Mouse (Mus musculus) liver, embryonic 16.5 days (tissue): ENCODE data around the gene Arl6ip4. TPM values are rescaled to one million over a fixed set of nuclear protein-coding genes. Genes with fewer than 3 reads are reported as not detected.
A peak's percentile ranks its signal among the peaks of the same experiment; 100 is the strongest.

ENCODE experiments used
- ATAC-seq: fragments of 200-750 bp; cut with Nextera tagmentation; 2 replicates; pipeline ENCODE4 v1.8.0; 2017; ENCODE audit warnings: low read depth, mild to moderate bottlenecking, moderate number of reproducible peaks, moderate library complexity
- H3K27ac ChIP-seq: fragments of 300-500 bp; sonication (generic); 2 replicates; pipeline ENCODE4 v1.5.1; 2014; ENCODE audit warnings: mild to moderate bottlenecking, low read length
- H3K27me3 ChIP-seq: fragments of 300-500 bp; sonication (generic); 2 replicates; pipeline ENCODE4 v1.6.1; 2014; ENCODE audit warnings: low read depth, low read length, mixed read lengths; ENCODE audit not compliant: control insufficient read depth, insufficient read depth
- H3K36me3 ChIP-seq: fragments of 300-500 bp; sonication (generic); 2 replicates; pipeline ENCODE4 v1.6.1; 2014; ENCODE audit warnings: mild to moderate bottlenecking; ENCODE audit not compliant: control insufficient read depth, insufficient read depth
- H3K4me1 ChIP-seq: fragments of 300-500 bp; sonication (generic); 2 replicates; pipeline ENCODE4 v1.6.1; 2014; ENCODE audit warnings: low read depth, low read length, mixed read lengths; ENCODE audit not compliant: control insufficient read depth
- H3K4me2 ChIP-seq: fragments of 300-500 bp; sonication (generic); 2 replicates; pipeline ENCODE4 v1.6.1; 2014; ENCODE audit warnings: low read depth, low read length, mixed read lengths
- H3K4me3 ChIP-seq: fragments of 300-500 bp; sonication (generic); 2 replicates; pipeline ENCODE4 v1.5.1; 2014; ENCODE audit warnings: low read depth, mild to moderate bottlenecking, low read length
- H3K9ac ChIP-seq: fragments of 300-500 bp; sonication (generic); 2 replicates; pipeline ENCODE4 v1.6.1; 2014; ENCODE audit warnings: low read depth, low read length
- H3K9me3 ChIP-seq: fragments of 300-500 bp; sonication (generic); replicated peaks from 2 replicates; pipeline ENCODE4 v1.6.1; 2016; ENCODE audit warnings: low read length; ENCODE audit not compliant: control insufficient read depth
- WGBS: fragments of 180-500 bp; shearing (Covaris S2); extraction: QIAGEN DNeasy Blood & Tissue Kit; methylation state at CpG from one replicate; pipeline ENCODE4 v1.1.7; 2014; ENCODE audit not compliant: insufficient replicate concordance; 5-methylcytosine and 5-hydroxymethylcytosine counted together
- polyA plus RNA-seq: library from polyadenylated mRNA; unstranded; fragments of >200 nt; fragmentation: Nextera tagmentation; extraction: Ambion mirVana; gene quantifications from 2 replicates; pipeline ENCODE4 v1.2.1, GENCODE M21; 2015

The Arl6ip4 gene
- polyA plus RNA-seq, 1 experiment from 2014 or later: 46.9 TPM

DNA sequence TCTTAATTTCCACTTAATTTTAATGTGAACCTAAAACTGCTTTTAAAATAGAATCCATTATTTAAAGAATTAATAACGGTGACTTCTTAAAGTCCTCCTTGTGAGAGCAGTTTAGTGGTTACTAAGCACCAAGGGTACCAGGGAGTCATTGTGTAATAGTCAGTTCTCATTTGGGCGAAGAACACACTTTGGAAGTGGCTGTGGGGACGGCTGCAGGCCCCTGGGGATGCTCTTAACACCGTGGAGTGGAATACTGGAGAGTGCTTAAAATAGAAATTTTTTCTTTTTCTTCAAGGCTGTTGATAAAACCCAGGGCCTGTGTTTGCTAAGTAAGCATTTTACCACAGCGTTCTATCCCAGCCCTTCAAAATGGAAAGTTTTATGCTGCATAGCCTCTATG lies 40.1 kb downstream of the Arl6ip4 start:
- Histone ChIP-seq H3K9me3 (no peaks in the 10 kb centered on the region), H3K4me3 (no peak overlapping the region), H3K4me1 (no peaks in the 10 kb centered on the region), H3K4me2 (no peak overlapping the region), H3K27ac (no peak overlapping the region), H3K36me3 (no peaks in the 10 kb centered on the region), H3K9ac (no peak overlapping the region), H3K27me3 (no peaks in the 10 kb centered on the region)
- WGBS: 70% methylated on average over 5 of the region's 5 CpGs
- ATAC-seq: no peak

DNA sequence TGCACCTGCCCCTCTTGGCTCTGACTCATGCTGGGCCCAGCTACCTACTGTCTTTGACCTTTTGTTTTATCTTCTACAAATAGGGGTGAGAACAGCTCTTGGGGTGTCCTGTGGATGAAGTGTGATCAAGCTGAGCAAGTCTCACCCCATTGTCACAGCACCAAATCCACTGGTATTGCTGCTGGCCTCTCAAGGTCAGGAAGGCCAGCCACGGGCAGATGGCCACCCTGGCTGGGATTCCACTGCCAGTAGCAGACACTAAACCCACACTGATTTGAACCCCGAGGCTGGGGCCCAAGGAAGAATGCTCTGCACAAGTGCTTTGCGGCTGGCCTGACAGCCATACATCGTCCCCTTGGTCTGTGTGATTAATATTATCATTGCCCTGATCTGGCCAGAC lies 42.4 kb downstream of the Arl6ip4 start:
- no peak for ATAC-seq
- no peak overlapping the region for H3K27ac ChIP-seq
- no peaks in the 10 kb centered on the region for H3K9me3 ChIP-seq
- no peak overlapping the region for H3K9ac ChIP-seq
- WGBS: 58% methylated on average over 4 of the region's 4 CpGs
- H3K27me3 ChIP-seq: no peaks in the 10 kb centered on the region
- no peaks in the 10 kb centered on the region for H3K36me3 ChIP-seq
- no peak overlapping the region for H3K4me2 ChIP-seq
- peaks cover 4% of the 10 kb centered on the region for H3K4me1 ChIP-seq
- no peak overlapping the region for H3K4me3 ChIP-seq

DNA sequence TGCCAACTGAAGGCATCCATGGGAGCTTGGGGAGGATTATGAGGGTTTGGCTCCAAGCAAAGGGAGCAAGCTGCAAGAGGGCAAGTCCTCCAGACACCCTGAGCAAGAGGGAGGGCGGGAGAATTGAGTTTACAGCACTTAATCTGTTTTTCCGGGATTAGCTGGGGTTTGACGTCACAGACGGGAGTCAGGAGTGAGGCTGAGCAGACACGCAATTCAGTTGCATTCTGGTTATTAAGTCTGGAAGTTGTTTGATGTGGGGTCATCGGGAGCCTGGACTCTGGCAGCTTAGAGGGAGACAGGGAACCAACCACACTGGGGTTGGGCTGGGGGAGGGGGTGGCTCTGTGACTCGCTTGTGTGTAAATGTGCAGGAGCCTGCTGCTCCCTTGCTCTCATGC lies 43.6 kb downstream of the Arl6ip4 start:
- Histone ChIP-seq H3K4me3 (no peak overlapping the region), H3K36me3 (no peaks in the 10 kb centered on the region), H3K4me1 (peaks cover 4% of the 10 kb centered on the region), H3K4me2 (no peak overlapping the region), H3K27ac (no peak overlapping the region), H3K27me3 (no peaks in the 10 kb centered on the region), H3K9me3 (no peaks in the 10 kb centered on the region), H3K9ac (no peak overlapping the region)
- ATAC-seq: no peak
- 69% methylated on average over 7 of the region's 7 CpGs for WGBS

DNA sequence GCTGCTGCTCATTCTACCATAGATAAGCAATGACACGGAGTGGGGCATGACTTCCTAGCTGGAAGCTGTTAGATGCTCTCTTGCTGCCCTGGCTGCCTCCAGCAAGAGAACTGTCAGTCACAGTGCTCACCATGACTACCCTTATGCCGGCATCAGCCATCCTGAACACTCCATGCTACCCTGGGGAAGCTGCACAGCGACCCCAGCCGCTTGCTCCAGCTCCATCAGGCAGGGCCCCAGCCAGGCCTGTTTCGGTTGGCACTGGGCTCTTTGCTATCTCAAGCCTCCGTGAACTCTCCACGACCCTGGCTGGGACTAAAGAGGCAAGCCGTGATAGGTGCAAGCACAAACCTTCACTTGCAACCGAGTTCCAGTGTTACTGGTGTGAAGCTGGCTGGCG lies 45.9 kb downstream of the Arl6ip4 start:
- Histone ChIP-seq H3K36me3 (no peaks in the 10 kb centered on the region), H3K27me3 (no peaks in the 10 kb centered on the region), H3K9me3 (no peaks in the 10 kb centered on the region), H3K4me2 (no peak overlapping the region), H3K4me3 (no peak overlapping the region), H3K4me1 (peaks cover 12% of the 10 kb centered on the region), H3K27ac (no peak overlapping the region), H3K9ac (no peak overlapping the region)
- no peak for ATAC-seq
- 56% methylated on average over 10 of the region's 10 CpGs for WGBS

DNA sequence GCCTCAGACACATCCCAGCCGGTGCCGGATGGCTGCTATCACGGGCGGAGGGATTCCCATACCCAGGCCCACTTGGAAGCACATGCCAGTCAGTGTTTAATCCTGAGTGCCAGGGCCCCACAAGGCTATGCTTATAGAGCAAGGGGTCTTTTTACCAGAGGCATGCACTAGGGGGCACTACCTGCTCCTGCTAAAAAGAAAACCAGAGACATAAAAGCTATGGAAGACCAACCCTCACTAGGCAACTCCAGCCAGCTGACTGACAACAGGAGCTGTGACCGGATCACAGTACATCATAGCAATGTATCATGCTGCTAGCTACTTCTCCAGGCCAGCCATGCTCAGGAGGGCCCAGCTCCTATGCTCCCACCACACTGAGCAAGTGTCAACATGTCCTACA lies 46.7 kb downstream of the Arl6ip4 start:
- Histone ChIP-seq H3K27ac (no peak overlapping the region), H3K9ac (no peak overlapping the region), H3K9me3 (no peaks in the 10 kb centered on the region), H3K36me3 (no peaks in the 10 kb centered on the region), H3K4me1 (peaks cover 12% of the 10 kb centered on the region), H3K27me3 (no peaks in the 10 kb centered on the region), H3K4me2 (no peak overlapping the region), H3K4me3 (no peak overlapping the region)
- 54% methylated on average over 5 of the region's 5 CpGs for WGBS
- ATAC-seq: no peak

DNA sequence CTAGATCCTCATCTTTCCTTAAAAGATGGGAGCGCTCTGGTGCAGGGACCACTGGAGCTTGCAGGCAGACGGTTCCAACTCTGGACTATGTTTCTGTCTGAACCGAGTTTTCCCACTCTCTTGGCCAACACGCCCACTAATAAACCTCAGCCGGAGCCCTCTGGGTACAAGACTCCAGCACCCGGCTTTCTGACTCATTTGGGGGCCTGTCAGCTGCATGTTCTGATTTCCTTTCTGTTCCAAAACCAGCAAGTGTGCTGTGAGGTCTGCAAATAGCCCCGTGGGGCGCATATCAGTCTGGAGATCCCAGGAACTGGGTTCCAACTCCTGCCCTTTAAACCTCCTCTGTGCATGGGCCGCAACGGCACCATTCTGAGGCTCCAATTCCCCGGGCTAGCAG lies 47.6 kb downstream of the Arl6ip4 start:
- Histone ChIP-seq H3K9ac (no peak overlapping the region), H3K9me3 (no peaks in the 10 kb centered on the region), H3K4me3 (no peak overlapping the region), H3K27me3 (no peaks in the 10 kb centered on the region), H3K36me3 (no peaks in the 10 kb centered on the region), H3K27ac (no peak overlapping the region), H3K4me1 (peaks cover 12% of the 10 kb centered on the region), H3K4me2 (no peak overlapping the region)
- no peak for ATAC-seq
- 73% methylated on average over 11 of the region's 11 CpGs for WGBS

DNA sequence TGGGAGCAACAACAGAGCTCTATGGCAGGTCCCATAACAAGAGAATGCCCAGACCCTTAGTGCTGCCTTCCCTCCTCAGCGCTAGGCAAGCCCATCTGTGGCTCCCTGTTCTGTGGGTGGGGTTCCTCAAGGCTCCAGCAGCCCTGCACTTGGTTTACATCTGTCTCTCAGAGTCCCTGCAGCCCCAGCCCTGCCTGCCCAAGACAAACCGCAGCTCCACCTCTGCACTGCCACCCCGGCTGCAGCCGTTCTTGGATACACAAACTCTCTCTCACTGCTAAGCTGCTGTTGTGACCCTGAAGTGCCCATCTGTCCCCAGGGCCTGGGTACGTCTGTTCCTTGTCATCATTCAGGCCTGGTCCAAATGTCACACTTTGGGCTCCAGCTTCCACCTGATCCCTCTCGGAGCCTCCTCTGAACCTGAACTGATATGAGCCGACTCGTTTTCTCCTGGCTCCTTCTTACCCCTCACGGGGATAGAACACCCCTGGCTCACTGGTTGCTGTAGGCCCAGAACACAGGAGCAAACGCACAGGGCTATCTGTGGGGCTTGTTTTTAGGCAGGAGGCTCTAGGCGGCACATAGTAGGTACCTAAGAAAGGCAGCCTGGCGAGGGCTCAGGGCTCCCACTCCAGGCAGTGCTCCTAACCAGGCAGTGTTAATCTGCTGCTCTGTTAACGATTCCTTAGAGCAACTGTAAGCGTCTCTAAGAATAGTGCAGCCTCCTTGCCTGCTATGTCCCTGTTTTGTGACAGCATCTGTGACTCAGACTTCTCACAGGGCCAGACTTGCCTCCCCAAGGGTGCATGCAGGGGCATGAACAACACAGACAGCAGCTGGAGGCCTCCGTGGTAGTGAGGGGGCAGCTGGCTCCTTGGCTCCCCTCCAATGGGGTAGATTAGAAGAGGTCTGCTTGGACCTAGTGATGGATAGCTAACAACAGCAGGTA lies 50.0 kb downstream of the Arl6ip4 start:
- no peak overlapping the region for H3K4me2 ChIP-seq
- H3K27me3 ChIP-seq: no peaks in the 10 kb centered on the region
- no peak overlapping the region for H3K4me3 ChIP-seq
- H3K4me1 ChIP-seq: peaks cover 12% of the 10 kb centered on the region
- H3K27ac ChIP-seq: no peak overlapping the region
- WGBS: 32% methylated on average over 15 of the region's 15 CpGs
- peak; percentile 57; the same call in 1 of the 2 replicates for ATAC-seq
- no peaks in the 10 kb centered on the region for H3K36me3 ChIP-seq
- H3K9me3 ChIP-seq: no peaks in the 10 kb centered on the region
- no peak overlapping the region for H3K9ac ChIP-seq

DNA sequence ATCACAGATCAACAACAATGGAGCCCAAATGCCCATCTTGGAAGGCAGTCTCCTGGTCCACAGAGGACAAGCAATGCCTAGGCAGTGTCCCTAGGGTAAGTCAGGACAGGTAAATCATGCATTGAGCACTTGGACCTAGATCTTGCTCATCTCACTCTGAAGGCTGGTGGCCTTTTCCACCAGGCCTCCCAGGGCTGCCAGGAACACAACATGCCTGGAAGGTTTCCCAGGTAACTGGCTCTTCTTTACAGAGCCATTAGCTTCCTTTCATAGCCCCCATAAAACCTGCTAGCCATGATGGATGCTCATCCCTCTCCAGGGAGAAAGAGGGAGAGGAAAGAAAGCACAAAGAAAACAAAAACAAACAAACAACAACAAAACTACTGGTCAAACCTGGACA lies 50.9 kb downstream of the Arl6ip4 start:
- Histone ChIP-seq H3K27ac (no peak overlapping the region), H3K4me3 (no peak overlapping the region), H3K4me2 (no peak overlapping the region), H3K9me3 (no peaks in the 10 kb centered on the region), H3K9ac (no peak overlapping the region), H3K27me3 (no peaks in the 10 kb centered on the region), H3K4me1 (peaks cover 13% of the 10 kb centered on the region), H3K36me3 (no peaks in the 10 kb centered on the region)
- ATAC-seq: no peak

DNA sequence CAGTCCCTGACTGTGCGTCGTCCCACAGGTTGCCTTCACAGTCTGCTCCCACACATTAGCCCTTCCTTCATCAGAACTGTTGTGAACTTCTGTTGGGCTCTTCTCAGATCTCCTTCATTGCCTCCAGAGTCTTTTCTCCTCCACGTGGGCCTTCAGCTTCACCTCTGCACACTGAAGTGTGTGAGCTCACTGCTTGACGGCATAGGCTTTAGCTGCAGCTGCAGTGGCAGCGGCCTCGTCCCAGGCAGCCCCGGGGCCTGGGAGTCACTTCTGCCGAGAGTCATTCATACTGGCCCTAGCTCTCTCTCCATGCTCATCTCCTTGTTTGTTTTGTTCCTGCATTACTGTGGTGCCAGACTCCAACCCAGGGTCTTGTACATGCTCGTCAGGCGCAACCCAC lies 51.7 kb downstream of the Arl6ip4 start:
- ATAC-seq: no peak
- Histone ChIP-seq H3K9ac (no peak overlapping the region), H3K4me1 (peaks cover 15% of the 10 kb centered on the region), H3K4me3 (no peak overlapping the region), H3K9me3 (no peaks in the 10 kb centered on the region), H3K27ac (no peak overlapping the region), H3K36me3 (no peaks in the 10 kb centered on the region), H3K4me2 (no peak overlapping the region), H3K27me3 (no peaks in the 10 kb centered on the region)
- 74% methylated on average over 10 of the region's 10 CpGs for WGBS
